Mouse (Mus musculus): Measurements from ENCODE around the gene Aff1. TPM values are rescaled to one million over a fixed set of nuclear protein-coding genes. Genes with fewer than 3 reads are reported as not detected.

The Aff1 gene
- polyA plus RNA-seq, 1 experiment from 2014 or later = 4.3 TPM

DNA sequence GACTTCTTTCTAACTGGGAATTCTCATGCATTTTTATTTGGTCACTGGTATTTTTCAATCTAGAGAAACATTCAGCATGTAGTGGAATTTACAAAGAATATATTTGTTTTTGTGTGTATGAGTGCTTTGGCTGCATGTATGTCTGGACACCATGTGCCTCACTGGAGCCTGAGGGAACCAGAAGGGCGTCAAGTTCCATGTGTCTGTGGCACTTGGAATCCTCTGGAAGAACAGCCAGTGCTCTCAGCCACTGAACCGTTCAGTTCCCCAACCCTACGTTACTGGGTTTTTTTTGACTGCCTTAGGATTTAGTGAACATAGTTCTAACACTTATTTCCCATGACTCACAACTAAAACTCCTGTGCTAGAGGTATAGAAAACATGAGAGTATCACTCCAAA is 76.8 kb downstream of the Aff1 start:
- DNase-seq (ENCODE audit: low spot score) = no peak
- Histone ChIP-seq H3K36me3 (ENCODE audit: control insufficient read depth, insufficient read depth, low read length) (no peaks in the 10 kb centered on the region), H3K9ac (ENCODE audit: low read length) (no peak overlapping the region), H3K9me3 (ENCODE audit: control insufficient read depth, low read length) (no peaks in the 10 kb centered on the region), H3K4me3 (ENCODE audit: low read depth, low read length) (no peak overlapping the region), H3K4me1 (replicated peaks; ENCODE audit: control insufficient read depth, insufficient read depth) (peaks cover 13% of the 10 kb centered on the region), H3K4me2 (replicated peaks; ENCODE audit: low read depth) (no peak overlapping the region), H3K27me3 (ENCODE audit: control insufficient read depth, insufficient read depth, low read length) (no peaks in the 10 kb centered on the region), H3K27ac (replicated peaks) (no peak overlapping the region)
- WGBS = 71% methylated on average over 3 of the region's 3 CpGs
- no peak for ATAC-seq (ENCODE audit: low FRiP score, low TSS enrichment)
- TF ChIP-seq CTCF (IDR thresholded peaks at IDR 0.05; ENCODE audit: low read depth) (no peak), EP300 (optimal IDR thresholded peaks at IDR 0.05) (no peak)

- H3K9ac ChIP-seq (ENCODE audit: low read length) = no peak overlapping the region
- no peaks in the 10 kb centered on the region for H3K27me3 ChIP-seq (ENCODE audit: control insufficient read depth, insufficient read depth, low read length)
- no peaks in the 10 kb centered on the region for H3K9me3 ChIP-seq (ENCODE audit: control insufficient read depth, low read length)
- TF ChIP-seq CTCF (IDR thresholded peaks at IDR 0.05; ENCODE audit: low read depth) = no peak
- TF ChIP-seq EP300 (optimal IDR thresholded peaks at IDR 0.05) = no peak
- ATAC-seq (ENCODE audit: low FRiP score, low TSS enrichment) = no peak
- DNase-seq (ENCODE audit: low spot score) = no peak
- 0 out of 2 replicates have a peak overlapping the region, but pooled peaks have one; percentile 40 for H3K27ac ChIP-seq (replicated peaks)
- no peaks in the 10 kb centered on the region for H3K36me3 ChIP-seq (ENCODE audit: control insufficient read depth, insufficient read depth, low read length)
- 72% methylated on average over 9 of the region's 9 CpGs for whole genome bisulfite sequencing
- no peak overlapping the region for H3K4me3 ChIP-seq (ENCODE audit: low read depth, low read length)
- H3K4me2 ChIP-seq (replicated peaks; ENCODE audit: low read depth) = no peak overlapping the region
- H3K4me1 ChIP-seq (replicated peaks; ENCODE audit: control insufficient read depth, insufficient read depth) = peaks cover 13% of the 10 kb centered on the region
These were observed 77.5 kb downstream of the Aff1 start for GRCm38 (mm10) chr5:103769701-103770100.

GRCm38 (mm10) chr5:103770447-103771222 is 78.5 kb downstream of the Aff1 start:
- Histone ChIP-seq H3K9me3 (ENCODE audit: control insufficient read depth, low read length) (no peaks in the 10 kb centered on the region), H3K9ac (ENCODE audit: low read length) (no peak overlapping the region), H3K4me1 (replicated peaks; ENCODE audit: control insufficient read depth, insufficient read depth) (peaks cover 17% of the 10 kb centered on the region), H3K36me3 (ENCODE audit: control insufficient read depth, insufficient read depth, low read length) (no peaks in the 10 kb centered on the region), H3K27ac (replicated peaks) (peak overlapping the region; percentile 40; the same call in 1 of the 2 replicates), H3K4me3 (ENCODE audit: low read depth, low read length) (no peak overlapping the region), H3K27me3 (ENCODE audit: control insufficient read depth, insufficient read depth, low read length) (no peaks in the 10 kb centered on the region), H3K4me2 (replicated peaks; ENCODE audit: low read depth) (no peak overlapping the region)
- 60% methylated on average over 6 of the region's 6 CpGs for WGBS
- no peak for ATAC-seq (ENCODE audit: low FRiP score, low TSS enrichment)
- no peak for DNase-seq (ENCODE audit: low spot score)
- TF ChIP-seq CTCF (IDR thresholded peaks at IDR 0.05; ENCODE audit: low read depth) = peak; percentile 52
- TF ChIP-seq EP300 (optimal IDR thresholded peaks at IDR 0.05) = no peak

DNA sequence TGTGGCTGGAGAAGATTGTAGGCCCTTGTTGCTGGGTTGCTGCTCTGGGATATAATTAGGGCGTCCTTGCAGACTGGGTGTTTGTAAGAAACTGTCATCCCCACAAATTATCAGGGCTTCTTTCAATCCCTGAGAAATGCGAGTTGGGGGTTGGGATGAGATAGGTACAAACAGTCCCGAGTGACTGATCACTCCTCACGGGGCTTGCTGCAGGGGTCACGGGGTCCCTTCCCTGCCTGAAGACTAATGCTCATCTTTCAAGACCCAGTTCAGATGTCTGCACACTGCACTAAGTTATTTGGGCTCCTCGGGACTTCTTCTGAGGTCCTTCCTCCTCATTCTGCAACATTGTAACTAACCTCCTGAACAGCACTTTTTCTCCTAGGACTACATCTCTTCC is 79.2 kb downstream of the Aff1 start:
- no peaks in the 10 kb centered on the region for H3K9me3 ChIP-seq (ENCODE audit: control insufficient read depth, low read length)
- DNase-seq (ENCODE audit: low spot score) = no peak
- no peak overlapping the region for H3K9ac ChIP-seq (ENCODE audit: low read length)
- no peak overlapping the region for H3K4me2 ChIP-seq (replicated peaks; ENCODE audit: low read depth)
- TF ChIP-seq CTCF (IDR thresholded peaks at IDR 0.05; ENCODE audit: low read depth) (no peak), EP300 (optimal IDR thresholded peaks at IDR 0.05) (no peak)
- no peak overlapping the region for H3K27ac ChIP-seq (replicated peaks)
- H3K36me3 ChIP-seq (ENCODE audit: control insufficient read depth, insufficient read depth, low read length) = no peaks in the 10 kb centered on the region
- 58% methylated on average over 6 of the region's 6 CpGs for WGBS
- peaks cover 17% of the 10 kb centered on the region for H3K4me1 ChIP-seq (replicated peaks; ENCODE audit: control insufficient read depth, insufficient read depth)
- ATAC-seq (ENCODE audit: low FRiP score, low TSS enrichment) = no peak
- H3K4me3 ChIP-seq (ENCODE audit: low read depth, low read length) = no peak overlapping the region
- H3K27me3 ChIP-seq (ENCODE audit: control insufficient read depth, insufficient read depth, low read length) = no peaks in the 10 kb centered on the region

DNA sequence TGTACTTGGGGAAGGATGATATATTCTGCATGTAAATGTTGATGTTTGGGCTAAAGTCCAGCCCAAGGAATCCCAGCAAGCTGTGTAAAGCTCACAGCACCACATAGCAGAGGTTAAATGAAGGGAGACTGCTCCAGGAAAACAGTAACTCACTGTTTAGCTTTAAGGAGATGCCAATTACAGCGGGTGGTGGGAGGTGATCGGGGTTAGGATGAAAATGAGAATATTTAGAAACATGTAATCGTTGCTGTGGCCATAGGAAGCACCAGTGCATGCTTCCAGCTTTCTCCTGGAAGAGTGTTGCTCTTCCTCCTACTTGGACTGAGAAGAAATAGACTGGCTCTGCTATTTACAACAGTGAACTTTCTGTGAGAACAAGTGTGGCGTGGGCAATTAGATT is 80.1 kb downstream of the Aff1 start:
- no peaks in the 10 kb centered on the region for H3K27me3 ChIP-seq (ENCODE audit: control insufficient read depth, insufficient read depth, low read length)
- no peaks in the 10 kb centered on the region for H3K9me3 ChIP-seq (ENCODE audit: control insufficient read depth, low read length)
- H3K4me3 ChIP-seq (ENCODE audit: low read depth, low read length) = no peak overlapping the region
- no peak for ATAC-seq (ENCODE audit: low FRiP score, low TSS enrichment)
- TF ChIP-seq CTCF (IDR thresholded peaks at IDR 0.05; ENCODE audit: low read depth) (no peak), EP300 (optimal IDR thresholded peaks at IDR 0.05) (no peak)
- no peak overlapping the region for H3K4me2 ChIP-seq (replicated peaks; ENCODE audit: low read depth)
- 28% methylated on average over 4 of the region's 4 CpGs for WGBS
- no peak overlapping the region for H3K9ac ChIP-seq (ENCODE audit: low read length)
- no peaks in the 10 kb centered on the region for H3K36me3 ChIP-seq (ENCODE audit: control insufficient read depth, insufficient read depth, low read length)
- peak overlapping the region; percentile 84 for H3K27ac ChIP-seq (replicated peaks)
- peaks cover 17% of the 10 kb centered on the region for H3K4me1 ChIP-seq (replicated peaks; ENCODE audit: control insufficient read depth, insufficient read depth)
- no peak for DNase-seq (ENCODE audit: low spot score)

DNA sequence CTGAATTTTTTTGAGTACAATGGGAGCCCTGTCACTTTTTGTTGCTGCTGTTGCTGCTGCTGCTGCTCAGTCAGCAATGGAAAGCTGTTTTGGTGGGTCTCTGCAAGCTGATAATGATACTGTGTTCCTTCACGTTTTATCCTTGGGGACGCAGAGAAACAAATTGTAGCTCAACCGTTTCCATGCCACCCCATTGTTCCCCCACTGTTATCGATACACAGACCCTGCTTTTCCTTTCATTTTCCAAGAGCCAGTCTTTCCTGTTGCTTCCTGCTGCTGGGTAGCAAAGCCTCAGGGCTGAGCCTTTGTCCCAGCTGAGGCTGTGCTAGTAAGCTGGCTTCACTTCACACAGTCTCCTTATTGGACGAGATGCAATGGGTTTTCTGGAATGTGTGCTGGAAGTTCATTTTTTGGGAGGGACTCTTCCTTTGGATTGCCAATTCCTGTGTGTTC is 81.0 kb downstream of the Aff1 start:
- DNase-seq (ENCODE audit: low spot score) = peak; percentile 47
- H3K4me3 ChIP-seq (ENCODE audit: low read depth, low read length) = peak overlapping the region; percentile 10

More for the DNA sequence above, 81.0 kb downstream of the Aff1 start:
- ATAC-seq (ENCODE audit: low FRiP score, low TSS enrichment) = peak; percentile 68
- TF ChIP-seq CTCF (IDR thresholded peaks at IDR 0.05; ENCODE audit: low read depth) = no peak
- Histone ChIP-seq H3K27me3 (ENCODE audit: control insufficient read depth, insufficient read depth, low read length) (no peaks in the 10 kb centered on the region), H3K9ac (ENCODE audit: low read length) (peak overlapping the region; percentile 51; the same call in 1 of the 2 replicates), H3K36me3 (ENCODE audit: control insufficient read depth, insufficient read depth, low read length) (no peaks in the 10 kb centered on the region), H3K4me2 (replicated peaks; ENCODE audit: low read depth) (peak overlapping the region; percentile 42), H3K27ac (replicated peaks) (peak overlapping the region; percentile 84), H3K4me1 (replicated peaks; ENCODE audit: control insufficient read depth, insufficient read depth) (peaks cover 20% of the 10 kb centered on the region), H3K9me3 (ENCODE audit: control insufficient read depth, low read length) (no peaks in the 10 kb centered on the region)
- WGBS = 9% methylated on average over 5 of the region's 5 CpGs

All from stomach, postnatal 0 days (tissue).